Mouse (Mus musculus): ENCODE measurements around the gene Trmt61a. TPM values are rescaled to one million over a fixed set of nuclear protein-coding genes. Genes with fewer than 3 reads are reported as not detected.
"Not testable (repeated sequence)": the region's sequence is repeated elsewhere in the genome, so short reads cannot be mapped to it uniquely, and the experiment has no call there.

Gene Trmt61a
- polyA plus RNA-seq, 1 experiment from 2014 or later = 8.5 TPM

GRCm38 (mm10) chr12:111660628-111661027, 17.3 kb upstream of the Trmt61a start:
- 100% methylated on average over 1 of the region's 1 CpGs for WGBS
- no peak for TF ChIP-seq EP300 (optimal IDR thresholded peaks at IDR 0.05)
- TF ChIP-seq CTCF (IDR thresholded peaks at IDR 0.05; ENCODE audit: low read depth) = no peak
- ATAC-seq (ENCODE audit: low FRiP score, low TSS enrichment) = no peak

DNA sequence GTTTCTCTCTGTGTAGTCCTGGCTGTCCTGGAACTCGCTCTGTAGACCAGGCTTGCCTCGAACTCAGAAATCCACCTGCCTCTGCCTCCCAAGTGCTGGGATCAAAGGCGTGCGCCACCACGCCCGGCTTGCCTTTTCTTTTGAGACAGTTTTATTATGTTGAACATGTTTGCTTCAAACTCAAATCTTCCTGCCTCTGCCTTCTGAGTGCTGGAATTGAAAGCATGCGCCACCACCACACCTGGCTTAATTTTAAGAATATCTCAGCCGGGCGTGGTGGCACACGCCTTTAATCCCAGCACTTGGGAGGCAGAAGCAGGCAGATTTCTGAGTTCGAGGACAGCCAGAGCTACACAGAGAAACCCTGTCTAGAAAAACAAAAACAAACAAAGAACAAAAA, 16.4 kb upstream of the Trmt61a start:
- not testable (repeated sequence) for H3K4me3 ChIP-seq (ENCODE audit: low read depth, low read length); ATAC-seq (ENCODE audit: low FRiP score, low TSS enrichment); H3K27me3 ChIP-seq (ENCODE audit: control insufficient read depth, insufficient read depth, low read length); H3K4me1 ChIP-seq (replicated peaks; ENCODE audit: control insufficient read depth, insufficient read depth); H3K27ac ChIP-seq (replicated peaks); H3K9ac ChIP-seq (ENCODE audit: low read length); H3K36me3 ChIP-seq (ENCODE audit: control insufficient read depth, insufficient read depth, low read length); DNase-seq (ENCODE audit: low spot score); H3K9me3 ChIP-seq (ENCODE audit: control insufficient read depth, low read length); H3K4me2 ChIP-seq (replicated peaks; ENCODE audit: low read depth)
- WGBS = 96% methylated on average over 11 of the region's 11 CpGs

More at GRCm38 (mm10) chr12:111660628-111661027, 17.3 kb upstream of the Trmt61a start:
- no peaks in the 10 kb centered on the region for H3K27me3 ChIP-seq (ENCODE audit: control insufficient read depth, insufficient read depth, low read length)
- peaks cover 5% of the 10 kb centered on the region; the same call in 1 of the 2 replicates for H3K36me3 ChIP-seq (ENCODE audit: control insufficient read depth, insufficient read depth, low read length)
- H3K9ac ChIP-seq (ENCODE audit: low read length) = no peak overlapping the region
- no peaks in the 10 kb centered on the region for H3K9me3 ChIP-seq (ENCODE audit: control insufficient read depth, low read length)
- no peak overlapping the region for H3K4me2 ChIP-seq (replicated peaks; ENCODE audit: low read depth)
- no peak for DNase-seq (ENCODE audit: low spot score)
- no peaks in the 10 kb centered on the region for H3K4me1 ChIP-seq (replicated peaks; ENCODE audit: control insufficient read depth, insufficient read depth)
- H3K27ac ChIP-seq (replicated peaks) = no peak overlapping the region
- H3K4me3 ChIP-seq (ENCODE audit: low read depth, low read length) = no peak overlapping the region

- no peak for TF ChIP-seq CTCF (IDR thresholded peaks at IDR 0.05; ENCODE audit: low read depth)
- TF ChIP-seq EP300 (optimal IDR thresholded peaks at IDR 0.05) = no peak
- Histone ChIP-seq H3K9ac (ENCODE audit: low read length) (no peak overlapping the region), H3K27ac (replicated peaks) (peak overlapping the region; percentile 82)
Observed at GRCm38 (mm10) chr12:111663228-111664143, 14.4 kb upstream of the Trmt61a start.

DNA sequence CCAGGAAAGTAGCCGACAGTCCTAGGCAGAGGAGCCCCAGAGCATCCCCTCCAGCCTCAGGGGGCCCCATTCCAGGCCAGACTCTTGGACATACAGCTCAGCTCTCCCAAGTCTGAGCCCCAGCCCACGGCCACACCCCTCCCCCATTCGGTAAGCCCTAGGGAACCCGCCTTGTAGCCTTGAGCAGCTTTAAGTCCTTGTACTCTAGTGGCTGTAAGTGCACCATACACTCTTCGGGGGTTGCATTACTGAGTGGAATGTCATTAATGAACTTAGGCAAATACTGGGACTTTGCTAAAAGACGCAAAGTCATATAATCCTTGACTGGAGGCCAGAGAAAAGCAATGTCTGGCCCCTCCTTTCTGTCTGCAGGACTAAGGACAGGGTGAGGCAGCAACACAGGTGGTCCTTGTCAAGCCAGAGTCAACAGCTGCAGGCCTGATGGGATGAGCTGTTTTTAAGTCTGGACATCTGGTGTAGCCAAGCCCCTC, 13.7 kb upstream of the Trmt61a start:
- Histone ChIP-seq H3K9me3 (ENCODE audit: control insufficient read depth, low read length) (no peaks in the 10 kb centered on the region), H3K27ac (replicated peaks) (peak overlapping the region; percentile 82), H3K4me3 (ENCODE audit: low read depth, low read length) (no peak overlapping the region), H3K4me2 (replicated peaks; ENCODE audit: low read depth) (peak overlapping the region; percentile 8; the same call in 1 of the 2 replicates), H3K9ac (ENCODE audit: low read length) (no peak overlapping the region), H3K4me1 (replicated peaks; ENCODE audit: control insufficient read depth, insufficient read depth) (0 out of 2 replicates have a peak, but pooled peaks cover 2% of the 10 kb centered on the region), H3K36me3 (ENCODE audit: control insufficient read depth, insufficient read depth, low read length) (no peaks in the 10 kb centered on the region; the same call in 1 of the 2 replicates), H3K27me3 (ENCODE audit: control insufficient read depth, insufficient read depth, low read length) (no peaks in the 10 kb centered on the region)
- WGBS = 17% methylated on average over 6 of the region's 6 CpGs
- TF ChIP-seq EP300 (optimal IDR thresholded peaks at IDR 0.05) (no peak), CTCF (IDR thresholded peaks at IDR 0.05; ENCODE audit: low read depth) (peak; percentile 28; the same call in 1 of the 2 replicates)
- ATAC-seq (ENCODE audit: low FRiP score, low TSS enrichment) (peak; percentile 61), DNase-seq (ENCODE audit: low spot score) (no peak)

More at GRCm38 (mm10) chr12:111663228-111664143, 14.4 kb upstream of the Trmt61a start:
- Histone ChIP-seq H3K4me3 (ENCODE audit: low read depth, low read length) (no peak overlapping the region), H3K4me2 (replicated peaks; ENCODE audit: low read depth) (peak overlapping the region; percentile 8; the same call in 1 of the 2 replicates), H3K9me3 (ENCODE audit: control insufficient read depth, low read length) (no peaks in the 10 kb centered on the region), H3K4me1 (replicated peaks; ENCODE audit: control insufficient read depth, insufficient read depth) (0 out of 2 replicates have a peak, but pooled peaks cover under 1% of the 10 kb centered on the region), H3K27me3 (ENCODE audit: control insufficient read depth, insufficient read depth, low read length) (no peaks in the 10 kb centered on the region), H3K36me3 (ENCODE audit: control insufficient read depth, insufficient read depth, low read length) (no peaks in the 10 kb centered on the region; the same call in 1 of the 2 replicates)
- 41% methylated on average over 17 of the region's 17 CpGs for WGBS
- no peak for DNase-seq (ENCODE audit: low spot score)
- ATAC-seq (ENCODE audit: low FRiP score, low TSS enrichment) = no peak

DNA sequence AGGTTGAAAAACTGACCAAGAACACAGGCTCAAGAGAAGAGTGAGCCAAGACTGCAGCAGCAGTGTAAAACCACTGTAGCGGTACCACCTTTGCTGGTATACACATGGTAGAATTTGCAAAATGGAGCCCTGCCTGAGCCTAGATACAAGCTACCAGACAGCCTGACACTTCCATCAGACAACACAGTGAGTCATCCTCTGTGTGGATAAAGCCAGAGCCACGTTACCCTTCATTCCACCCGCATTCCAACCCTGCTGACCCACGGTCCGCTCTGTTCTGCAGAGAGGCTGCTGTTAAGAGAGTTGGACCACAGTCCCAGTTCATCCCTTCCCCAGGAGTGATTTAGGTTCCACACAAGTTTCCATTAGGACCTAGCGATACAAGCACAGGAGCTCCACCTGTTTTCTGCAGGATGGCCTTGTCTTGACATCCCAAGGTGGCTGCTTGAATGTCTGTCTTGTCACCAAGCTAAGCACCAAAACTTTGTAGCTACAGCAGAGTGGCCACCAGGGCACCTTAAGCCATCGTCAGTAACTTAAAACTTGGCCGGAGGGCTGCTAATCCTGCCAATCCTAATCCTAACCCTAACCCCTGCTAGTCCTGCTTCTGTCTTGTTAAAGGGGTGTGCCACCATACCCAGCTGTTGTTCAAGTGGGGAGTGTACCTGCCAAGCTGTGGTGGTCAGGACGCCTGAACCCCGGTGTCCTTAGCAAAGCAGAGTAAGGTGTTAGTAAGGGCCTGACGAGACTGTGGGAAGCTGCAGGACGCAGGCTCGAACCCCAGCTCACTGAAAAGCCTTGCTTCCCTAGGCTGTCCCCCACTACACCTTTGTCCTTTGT, 12.6 kb upstream of the Trmt61a start:
- ATAC-seq (ENCODE audit: low FRiP score, low TSS enrichment) (no peak), DNase-seq (ENCODE audit: low spot score) (no peak)
- 0 out of 2 replicates have a peak, but pooled peaks cover 2% of the 10 kb centered on the region for H3K4me1 ChIP-seq (replicated peaks; ENCODE audit: control insufficient read depth, insufficient read depth)
- no peak overlapping the region for H3K4me2 ChIP-seq (replicated peaks; ENCODE audit: low read depth)
- no peaks in the 10 kb centered on the region; the same call in 1 of the 2 replicates for H3K36me3 ChIP-seq (ENCODE audit: control insufficient read depth, insufficient read depth, low read length)
- no peaks in the 10 kb centered on the region for H3K9me3 ChIP-seq (ENCODE audit: control insufficient read depth, low read length)
- TF ChIP-seq CTCF (IDR thresholded peaks at IDR 0.05; ENCODE audit: low read depth) (no peak), EP300 (optimal IDR thresholded peaks at IDR 0.05) (no peak)
- 72% methylated on average over 13 of the region's 13 CpGs for WGBS
- 0 out of 2 replicates have a peak overlapping the region, but pooled peaks have one; percentile 8 for H3K9ac ChIP-seq (ENCODE audit: low read length)
- H3K27ac ChIP-seq (replicated peaks) = peak overlapping the region; percentile 82
- no peaks in the 10 kb centered on the region for H3K27me3 ChIP-seq (ENCODE audit: control insufficient read depth, insufficient read depth, low read length)
- no peak overlapping the region for H3K4me3 ChIP-seq (ENCODE audit: low read depth, low read length)

Measured in stomach, postnatal 0 days (tissue).